15 mouse cellular contexts compared by ENCODE assay signal in genomic region chr15:12689716-12690381, GRCm38 (mm10). TPM values are rescaled to one million over a fixed set of nuclear protein-coding genes. Genes with fewer than 3 reads are reported as not detected.
DNase-seq lines count a peak whose midpoint lies in the region; ATAC-seq and TF ChIP-seq lines count a peak whose summit lies in the region.
"Had no signal": no experiment of that assay in that cellular context is flagged by ENCODE, and none has a peak within 500 bp of the region (broad histone marks: within the 10 kb centered on the region; RNA-seq: fewer than 3 reads in every experiment).

No protein-coding gene starts in this region.

- no peaks in the 10 kb centered on the region for H3K4me1 ChIP-seq in heart, adult 2 months (ENCODE audit: control insufficient read depth, insufficient read depth, low read length)
- no peaks in the 10 kb centered on the region for H3K4me1 ChIP-seq in heart, embryonic 10.5 days
- no peaks in the 10 kb centered on the region for H3K4me1 ChIP-seq in midbrain, embryonic 11.5 days (ENCODE audit: control insufficient read depth, insufficient read depth, low read length)
- no peaks in the 10 kb centered on the region for H3K4me1 ChIP-seq in midbrain, embryonic 14.5 days (ENCODE audit: control insufficient read depth, insufficient read depth, low read length)
- no peaks in the 10 kb centered on the region for H3K4me1 ChIP-seq in forebrain, postnatal 0 days (ENCODE audit: insufficient read depth)
- H3K4me1 ChIP-seq: limb, embryonic 13.5 days had no signal

- no peaks in the 10 kb centered on the region for H3K9me3 ChIP-seq in heart, embryonic 10.5 days
- H3K9me3 ChIP-seq in midbrain, embryonic 11.5 days (ENCODE audit: control insufficient read depth, low read length), result no peaks in the 10 kb centered on the region; the same call in 1 of the 2 replicates
- H3K9me3 ChIP-seq in midbrain, embryonic 14.5 days (ENCODE audit: control insufficient read depth, low read length), result peaks cover 5% of the 10 kb centered on the region; the same call in 1 of the 2 replicates
- no peaks in the 10 kb centered on the region for H3K9me3 ChIP-seq in forebrain, postnatal 0 days (ENCODE audit: low read length)
- H3K9me3 ChIP-seq: embryonic facial prominence, embryonic 15.5 days had no signal

- POLR2A ChIA-PET in Patski (lab: Charles Lee), result no interaction called here

- H3K79me2 ChIP-seq in heart, adult 2 months (replicated peaks; ENCODE audit: control insufficient read depth, insufficient read depth, low read length), result no peaks in the 10 kb centered on the region

- intact Hi-C loops in heart, adult 2 months (cut with DNase I), result loop anchor here (5.0 kb wide), 1 partner anchor 102 kb away; no protein-coding TSS in a partner anchor

- no peak overlapping the region for H3K9ac ChIP-seq in heart, adult 2 months (ENCODE audit: low read depth, low read length)
- no peak overlapping the region for H3K9ac ChIP-seq in midbrain, embryonic 11.5 days (ENCODE audit: low read length)
- no peak overlapping the region for H3K9ac ChIP-seq in midbrain, embryonic 14.5 days (replicated peaks; ENCODE audit: low read length)
- H3K9ac ChIP-seq in forebrain, postnatal 0 days, result no peak overlapping the region
- H3K9ac ChIP-seq: embryonic facial prominence, embryonic 15.5 days; limb, embryonic 13.5 days had no signal

- CTCF ChIA-PET in Patski (lab: Charles Lee), result interaction anchor here (0.8 to 1.3 kb wide), 2 partner anchors 15 to 104 kb away, joined by 3 read pairs; no protein-coding TSS in a partner anchor

- no peak for ATAC-seq in midbrain, embryonic 11.5 days (ENCODE audit: low FRiP score)
- ATAC-seq in midbrain, embryonic 14.5 days (ENCODE audit: low FRiP score, low TSS enrichment), result no peak
- ATAC-seq in Patski, result no peak
- ATAC-seq in forebrain, postnatal 0 days, result peak; percentile 63
- no peak for ATAC-seq in cerebellum, adult (ENCODE audit: insufficient number of reproducible peaks, low FRiP score, low TSS enrichment)

- peak; percentile 65 for TF ChIP-seq CTCF in heart, adult 2 months (IDR thresholded peaks at IDR 0.05)
- TF ChIP-seq CTCF in Patski (IDR thresholded peaks at IDR 0.05), result peak; percentile 37
- no peak; the same call in 1 of the 2 replicates for TF ChIP-seq CTCF in forebrain, postnatal 0 days (IDR thresholded peaks at IDR 0.05; ENCODE audit: low read depth)

- H3K36me3 ChIP-seq in heart, adult 2 months (ENCODE audit: control insufficient read depth, insufficient read depth, low read length), result no peaks in the 10 kb centered on the region
- no peaks in the 10 kb centered on the region for H3K36me3 ChIP-seq in heart, embryonic 10.5 days
- no peaks in the 10 kb centered on the region for H3K36me3 ChIP-seq in midbrain, embryonic 11.5 days (ENCODE audit: control insufficient read depth, insufficient read depth, low read length)
- no peaks in the 10 kb centered on the region for H3K36me3 ChIP-seq in midbrain, embryonic 14.5 days (ENCODE audit: control insufficient read depth, insufficient read depth, low read length)
- H3K36me3 ChIP-seq in forebrain, postnatal 0 days (ENCODE audit: insufficient read depth), result no peaks in the 10 kb centered on the region
- H3K36me3 ChIP-seq: embryonic facial prominence, embryonic 15.5 days had no signal

- H3K4me3 ChIP-seq in heart, adult 2 months, result no peak overlapping the region
- no peak overlapping the region for H3K4me3 ChIP-seq in heart, embryonic 10.5 days
- H3K4me3 ChIP-seq in midbrain, embryonic 11.5 days (ENCODE audit: low read depth, low read length), result no peak overlapping the region
- no peak overlapping the region for H3K4me3 ChIP-seq in midbrain, embryonic 14.5 days (replicated peaks; ENCODE audit: low read depth, low read length)
- H3K4me3 ChIP-seq in forebrain, postnatal 0 days (ENCODE audit: low read depth, low read length), result no peak overlapping the region
- H3K4me3 ChIP-seq: embryonic facial prominence, embryonic 15.5 days; limb, embryonic 13.5 days; myocyte had no signal

- H3K27ac ChIP-seq in heart, adult 2 months, result no peak overlapping the region
- no peak overlapping the region for H3K27ac ChIP-seq in heart, embryonic 10.5 days
- no peak overlapping the region for H3K27ac ChIP-seq in midbrain, embryonic 11.5 days (ENCODE audit: low read depth, low read length)
- H3K27ac ChIP-seq in midbrain, embryonic 14.5 days (replicated peaks; ENCODE audit: low read depth, low read length), result no peak overlapping the region
- H3K27ac ChIP-seq in forebrain, postnatal 0 days (ENCODE audit: low read depth, low read length), result no peak overlapping the region
- H3K27ac ChIP-seq: embryonic facial prominence, embryonic 15.5 days; limb, embryonic 13.5 days; macrophage had no signal

- no peak overlapping the region for H3K4me2 ChIP-seq in midbrain, embryonic 11.5 days
- H3K4me2 ChIP-seq in midbrain, embryonic 14.5 days (ENCODE audit: low read length), result no peak overlapping the region
- no peak overlapping the region for H3K4me2 ChIP-seq in forebrain, postnatal 0 days (ENCODE audit: low read depth)
- H3K4me2 ChIP-seq: embryonic facial prominence, embryonic 15.5 days; limb, embryonic 13.5 days had no signal

- no peaks in the 10 kb centered on the region for H3K27me3 ChIP-seq in heart, adult 2 months (ENCODE audit: control insufficient read depth, insufficient read depth, low read length)
- H3K27me3 ChIP-seq in heart, embryonic 10.5 days (ENCODE audit: insufficient read depth, poor library complexity, severe bottlenecking), result no peaks in the 10 kb centered on the region
- no peaks in the 10 kb centered on the region for H3K27me3 ChIP-seq in midbrain, embryonic 11.5 days (ENCODE audit: control insufficient read depth, insufficient read depth, low read length)
- no peaks in the 10 kb centered on the region for H3K27me3 ChIP-seq in midbrain, embryonic 14.5 days (ENCODE audit: control insufficient read depth, insufficient read depth, low read length)
- peaks cover 6% of the 10 kb centered on the region for H3K27me3 ChIP-seq in Patski
- no peaks in the 10 kb centered on the region for H3K27me3 ChIP-seq in forebrain, postnatal 0 days (ENCODE audit: insufficient read depth, low read length)
- H3K27me3 ChIP-seq: embryonic facial prominence, embryonic 15.5 days; limb, embryonic 13.5 days had no signal

- in situ Hi-C loops in Patski (cut with MboI; ENCODE audit: low pct_unique_long_range_greater_than_20kb), result no loop called here

- no peak for DNase-seq in heart, adult 2 months
- no peak for DNase-seq in heart, embryonic 10.5 days (ENCODE audit: low spot score)
- peak; percentile 85 for DNase-seq in midbrain, embryonic 11.5 days (ENCODE audit: low spot score, missing footprints)
- no peak for DNase-seq in midbrain, embryonic 14.5 days
- no peak for DNase-seq in Patski (ENCODE audit: low read depth, low spot score)
- no peak for DNase-seq in forebrain, postnatal 0 days
- DNase-seq in urinary bladder, postnatal 25 days (ENCODE audit: low spot score), result no peak
- DNase-seq: cerebellum, postnatal 14 days; gastrocnemius, postnatal 36 days; kidney, adult 2 months had no signal

- TF ChIP-seq POLR2A in heart, adult 2 months (IDR thresholded peaks at IDR 0.05; ENCODE audit: insufficient read depth, low read depth, low read length), result no peak

- 67% methylated on average over 7 of the region's 7 CpGs for WGBS in heart, adult 2 months
- WGBS in heart, embryonic 10.5 days, result 71% methylated on average over 7 of the region's 7 CpGs
- 85% methylated on average over 7 of the region's 7 CpGs for WGBS in midbrain, embryonic 11.5 days
- 86% methylated on average over 7 of the region's 7 CpGs for WGBS in midbrain, embryonic 14.5 days
- WGBS in forebrain, postnatal 0 days, result 86% methylated on average over 7 of the region's 7 CpGs

- no peak for TF ChIP-seq EP300 in heart, adult 2 months (IDR thresholded peaks at IDR 0.05; ENCODE audit: insufficient read depth, low read depth, low read length)

RNA-seq across cellular contexts. Expression of gene Pdzd2, which starts 49.9 kb away (rescaled TPM):
- total RNA-seq in heart, adult 2 months (2021), result 10 to 100 TPM; 78.9 to 83.9 TPM
- 15.0 and 25.0 TPM in 2 replicates for polyA plus RNA-seq in heart, adult 2 months (2012; rRNA removed)
- polyA plus RNA-seq in heart, embryonic 10.5 days (2016; fragmentation: Nextera tagmentation; extraction: Ambion mirVana), result 7.3 and 10.7 TPM in 2 replicates
- 5.2 and 6.5 TPM in 2 replicates for polyA plus RNA-seq in midbrain, embryonic 11.5 days (2014; fragmentation: Nextera tagmentation; extraction: Ambion mirVana)
- 9.8 and 11.2 TPM in 2 replicates for polyA plus RNA-seq in midbrain, embryonic 14.5 days (2014; fragmentation: Nextera tagmentation; extraction: Ambion mirVana)
- polyA plus RNA-seq in Patski (2021), result 0.10 TPM
- total RNA-seq in forebrain, postnatal 0 days (2014; rRNA removed), result 18.9 and 27.9 TPM in 2 replicates
- polyA plus RNA-seq in forebrain, postnatal 0 days (2015; fragmentation: Nextera tagmentation; extraction: Ambion mirVana), result 6.7 and 9.4 TPM in 2 replicates
- polyA plus RNA-seq: macrophage had no signal
